In genomic region chr17:32164780-32165179, GRCm38 (mm10) we compare ENCODE assay signal across 11 mouse cellular contexts. TPM values are rescaled to one million over a fixed set of nuclear protein-coding genes. Genes with fewer than 3 reads are reported as not detected.
A peak's percentile ranks its signal among the peaks of the same experiment; 100 is the strongest.
DNase-seq lines count a peak whose midpoint lies in the region; ATAC-seq and TF ChIP-seq lines count a peak whose summit lies in the region.
"Had no signal": no experiment of that assay in that cellular context is flagged by ENCODE, and none has a peak within 500 bp of the region (broad histone marks: within the 10 kb centered on the region; RNA-seq: fewer than 3 reads in every experiment).

No protein-coding gene starts in this region.

- no peak for TF ChIP-seq EP300 in stomach, postnatal 0 days (optimal IDR thresholded peaks at IDR 0.05)

- peaks cover 34% of the 10 kb centered on the region for H3K4me1 ChIP-seq in heart, embryonic 10.5 days
- peaks cover 29% of the 10 kb centered on the region for H3K4me1 ChIP-seq in neural tube, embryonic 11.5 days (ENCODE audit: control insufficient read depth, insufficient read depth, low read length)
- peaks cover 49% of the 10 kb centered on the region for H3K4me1 ChIP-seq in limb, embryonic 12.5 days (replicated peaks)
- peaks cover 6% of the 10 kb centered on the region; the same call in 1 of the 2 replicates for H3K4me1 ChIP-seq in stomach, postnatal 0 days (replicated peaks; ENCODE audit: control insufficient read depth, insufficient read depth)

- no peak overlapping the region for H3K9ac ChIP-seq in neural tube, embryonic 11.5 days (ENCODE audit: low read length)
- H3K9ac ChIP-seq in limb, embryonic 12.5 days (replicated peaks) = no peak overlapping the region
- H3K9ac ChIP-seq in stomach, postnatal 0 days (ENCODE audit: low read length) = no peak overlapping the region

- TF ChIP-seq CTCF in stomach, postnatal 0 days (IDR thresholded peaks at IDR 0.05; ENCODE audit: low read depth) = no peak

- peaks cover 23% of the 10 kb centered on the region; the same call in 1 of the 2 replicates for H3K27me3 ChIP-seq in heart, embryonic 10.5 days (ENCODE audit: insufficient read depth, poor library complexity, severe bottlenecking)
- H3K27me3 ChIP-seq in neural tube, embryonic 11.5 days (ENCODE audit: control insufficient read depth, insufficient read depth, low read length) = no peaks in the 10 kb centered on the region
- H3K27me3 ChIP-seq in limb, embryonic 12.5 days = peaks cover 5% of the 10 kb centered on the region; the same call in 1 of the 2 replicates
- no peaks in the 10 kb centered on the region for H3K27me3 ChIP-seq in stomach, postnatal 0 days (ENCODE audit: control insufficient read depth, insufficient read depth, low read length)

- intact Hi-C loops in heart, postnatal 25 days (cut with DNase I) = loop anchor here (5.0 kb wide), 1 partner anchor 43 kb away; no protein-coding TSS in a partner anchor

- H3K36me3 ChIP-seq in heart, embryonic 10.5 days = no peaks in the 10 kb centered on the region
- H3K36me3 ChIP-seq in neural tube, embryonic 11.5 days (ENCODE audit: control insufficient read depth, insufficient read depth, low read length) = no peaks in the 10 kb centered on the region
- peaks cover 11% of the 10 kb centered on the region; the same call in 1 of the 2 replicates for H3K36me3 ChIP-seq in limb, embryonic 12.5 days
- no peaks in the 10 kb centered on the region for H3K36me3 ChIP-seq in stomach, postnatal 0 days (ENCODE audit: control insufficient read depth, insufficient read depth, low read length)

- 0 out of 2 replicates have a peak overlapping the region, but pooled peaks have one; percentile 83 for H3K4me3 ChIP-seq in heart, embryonic 10.5 days
- H3K4me3 ChIP-seq in neural tube, embryonic 11.5 days (ENCODE audit: low read depth, low read length) = no peak overlapping the region
- 0 out of 2 replicates have a peak overlapping the region, but pooled peaks have one; percentile 77 for H3K4me3 ChIP-seq in limb, embryonic 12.5 days (replicated peaks)
- H3K4me3 ChIP-seq in stomach, postnatal 0 days (ENCODE audit: low read depth, low read length) = no peak overlapping the region

- no peaks in the 10 kb centered on the region for H3K9me3 ChIP-seq in heart, embryonic 10.5 days
- H3K9me3 ChIP-seq in neural tube, embryonic 11.5 days (ENCODE audit: control insufficient read depth, low read length) = no peaks in the 10 kb centered on the region
- H3K9me3 ChIP-seq in limb, embryonic 12.5 days = no peaks in the 10 kb centered on the region
- H3K9me3 ChIP-seq in stomach, postnatal 0 days (ENCODE audit: control insufficient read depth, low read length) = no peaks in the 10 kb centered on the region

- no peak for ATAC-seq in neural tube, embryonic 11.5 days (ENCODE audit: insufficient read depth, low FRiP score, low TSS enrichment)
- ATAC-seq in limb, embryonic 12.5 days (ENCODE audit: insufficient number of reproducible peaks, insufficient read depth, low FRiP score, low TSS enrichment, low read depth) = no peak
- ATAC-seq in stomach, postnatal 0 days (ENCODE audit: low FRiP score, low TSS enrichment) = no peak
- no peak for ATAC-seq in frontal cortex, adult (ENCODE audit: low TSS enrichment)

- no peak overlapping the region for H3K4me2 ChIP-seq in neural tube, embryonic 11.5 days (ENCODE audit: low read depth)
- peak overlapping the region; percentile 84 for H3K4me2 ChIP-seq in limb, embryonic 12.5 days
- H3K4me2 ChIP-seq in stomach, postnatal 0 days (replicated peaks; ENCODE audit: low read depth) = no peak overlapping the region

- H3K27ac ChIP-seq in heart, embryonic 10.5 days = no peak overlapping the region
- 0 out of 2 replicates have a peak overlapping the region, but pooled peaks have one; percentile 82 for H3K27ac ChIP-seq in neural tube, embryonic 11.5 days (ENCODE audit: low read depth, low read length)
- peak overlapping the region; percentile 95; the same call in 1 of the 2 replicates for H3K27ac ChIP-seq in limb, embryonic 12.5 days
- peak overlapping the region; percentile 63 for H3K27ac ChIP-seq in stomach, postnatal 0 days (replicated peaks)

- DNase-seq in heart, embryonic 10.5 days (ENCODE audit: low spot score) = no peak
- no peak for DNase-seq in heart, postnatal 25 days (ENCODE audit: low spot score)
- no peak for DNase-seq in neural tube, embryonic 11.5 days (ENCODE audit: low spot score)
- no peak for DNase-seq in neural tube, embryonic 10.5 days (ENCODE audit: extremely low spot score, low spot score)
- no peak for DNase-seq in stomach, postnatal 0 days (ENCODE audit: low spot score)
- no peak for DNase-seq in layer of hippocampus, adult 9-10 months (ENCODE audit: low spot score)
- DNase-seq: cerebellum, adult 11-12 months had no signal

RNA-seq across cellular contexts. Expression of gene Notch3, which starts 1.9 kb away (rescaled TPM):
- polyA plus RNA-seq in heart, embryonic 10.5 days (2016; fragmentation: Nextera tagmentation; extraction: Ambion mirVana) = 5.7 and 13.7 TPM in 2 replicates
- 10 to 100 TPM; 23.4 to 31.1 TPM for total RNA-seq in heart, postnatal 25 days (2021)
- 19.1 and 19.8 TPM in 2 replicates for polyA plus RNA-seq in neural tube, embryonic 11.5 days (2014; fragmentation: Nextera tagmentation; extraction: Ambion mirVana)
- polyA plus RNA-seq in limb, embryonic 12.5 days (2016; fragmentation: Nextera tagmentation; extraction: Ambion mirVana) = 21.5 and 24.2 TPM in 2 replicates
- 3.9 and 4.0 TPM in 2 replicates for polyA plus RNA-seq in stomach, postnatal 0 days (2015; fragmentation: Nextera tagmentation; extraction: Ambion mirVana)

RNA-seq across cellular contexts. Expression of gene Ephx3, which starts 24.6 kb away (rescaled TPM):
- polyA plus RNA-seq in heart, embryonic 10.5 days (2016; fragmentation: Nextera tagmentation; extraction: Ambion mirVana) = not detected in 2 replicates
- total RNA-seq in heart, postnatal 25 days (2021) = 1 to 10 TPM; 1.3 TPM
- polyA plus RNA-seq in neural tube, embryonic 11.5 days (2014; fragmentation: Nextera tagmentation; extraction: Ambion mirVana) = not detected in 2 replicates
- 0.09 TPM in 1 of 2 replicates, not detected in the other for polyA plus RNA-seq in limb, embryonic 12.5 days (2016; fragmentation: Nextera tagmentation; extraction: Ambion mirVana)
- polyA plus RNA-seq in stomach, postnatal 0 days (2015; fragmentation: Nextera tagmentation; extraction: Ambion mirVana) = 45.6 and 48.8 TPM in 2 replicates
- polyA plus RNA-seq: heart, embryonic 11.5 days; liver, embryonic 16.5 days had no signal

Comparison
In these comparisons a context has a peak if more than half of its experiments do, and no peak if none do; other contexts are left out.
1. H3K4me3 ChIP-seq: peak in heart, embryonic 10.5 days (single experiment) and limb, embryonic 12.5 days (single experiment); none in neural tube, embryonic 11.5 days (single experiment) and stomach, postnatal 0 days (single experiment).
2. RNA of gene Ephx3, which starts 24.6 kb away (polyA plus RNA-seq): 45.6 to 48.8 TPM in stomach, postnatal 0 days; 0.09 TPM in limb, embryonic 12.5 days, not detected in neural tube, embryonic 11.5 days and not detected in heart, embryonic 10.5 days; every median in the first group is over 10 times any median in the second.